Mouse (Mus musculus) kidney, adult 18-20 months (tissue): ENCODE data around the gene Olfr220.

ENCODE experiments used
- DNase-seq: peaks from one replicate; pipeline ENCODE4 v3.0.0; 2021

The Olfr220 gene

GRCm38 (mm10) chr1:174441782-174442181 lies at the start of gene Olfr220:
Olfr220 (plus strand) TSS chr1:174442082.
- DNase-seq, result no peak

DNA sequence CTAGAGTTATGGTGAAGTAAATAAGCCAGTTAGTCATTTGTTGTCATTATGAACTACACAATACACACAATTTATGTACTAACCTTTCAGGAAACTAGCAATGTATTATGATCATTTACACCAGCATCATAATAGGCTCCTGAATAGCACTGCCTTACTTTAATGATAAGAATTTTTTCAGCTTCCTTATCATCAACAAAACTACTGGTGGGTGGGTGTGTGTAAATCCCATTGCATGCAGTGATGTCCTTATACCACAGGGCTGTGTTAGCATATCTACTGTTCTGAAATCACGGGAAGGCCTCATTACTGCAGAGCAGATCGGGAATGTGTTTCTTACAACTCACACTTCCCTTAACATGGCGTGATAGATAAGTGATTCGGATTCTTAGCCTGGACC lies 18.9 kb upstream of the Olfr220 start:
- DNase-seq, result no peak

- DNase-seq, result no peak
These were observed 18.1 kb upstream of the Olfr220 start, which contains the start of gene Olfr414 for GRCm38 (mm10) chr1:174423764-174424163. Olfr414 (plus strand) TSS chr1:174424064.

DNA sequence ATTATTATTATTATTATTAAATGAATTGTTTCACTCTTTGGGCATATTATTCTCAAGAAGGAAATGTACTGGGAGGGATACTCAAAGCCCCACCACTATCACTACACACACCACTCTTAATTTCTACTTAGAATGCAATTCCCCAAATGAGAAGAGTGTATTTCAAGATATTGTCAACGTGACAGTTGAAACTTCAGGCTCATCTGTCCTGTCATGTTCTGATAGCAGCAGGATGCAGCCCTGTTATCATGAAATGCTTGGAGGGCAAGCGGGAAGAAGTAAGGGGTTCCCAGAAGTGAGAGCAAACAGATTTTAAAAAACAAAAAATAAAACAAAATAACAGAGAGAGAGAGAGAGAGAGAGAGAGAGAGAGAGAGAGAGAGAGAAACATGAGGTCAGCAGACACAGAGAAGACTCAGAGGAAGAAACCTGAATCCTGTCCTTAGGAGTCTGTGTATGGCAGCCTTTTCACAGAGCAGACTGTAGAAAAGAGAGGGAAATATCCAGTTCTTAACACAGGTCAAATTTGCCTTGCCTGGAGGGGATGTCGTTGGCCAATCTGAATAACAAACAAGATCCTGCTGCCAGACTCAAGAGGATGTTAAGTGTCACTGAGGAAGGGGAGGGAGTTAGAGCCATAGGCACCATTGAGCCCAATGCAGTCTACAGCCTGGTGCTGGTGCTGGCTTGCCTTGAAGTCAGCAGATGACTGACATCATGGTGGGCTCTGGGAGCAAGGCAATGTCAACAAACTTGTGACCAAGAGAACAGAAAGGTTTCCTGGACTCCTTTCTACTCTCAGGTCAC lies 15.5 kb upstream of the Olfr220 start:
- DNase-seq, result no peak

DNA sequence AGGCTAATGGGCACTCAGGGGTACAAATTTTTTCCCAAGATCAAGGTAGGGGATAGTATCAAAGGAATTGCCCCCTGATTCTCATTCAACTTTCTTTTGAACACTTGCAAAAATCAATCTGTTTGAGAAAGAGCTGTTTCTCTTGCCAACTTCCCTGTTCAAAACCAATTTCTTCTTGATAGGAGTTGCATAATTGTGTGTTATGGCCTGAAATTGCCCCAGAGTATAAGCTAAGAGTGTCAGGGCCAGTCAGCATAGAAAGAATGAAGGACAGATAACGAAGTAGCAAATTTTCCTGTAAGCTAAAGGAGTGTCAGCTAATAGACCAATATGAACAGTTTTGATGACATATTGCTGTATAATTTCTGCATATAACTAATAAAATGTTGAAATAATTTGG lies 14.5 kb upstream of the Olfr220 start:
- no peak for DNase-seq

DNA sequence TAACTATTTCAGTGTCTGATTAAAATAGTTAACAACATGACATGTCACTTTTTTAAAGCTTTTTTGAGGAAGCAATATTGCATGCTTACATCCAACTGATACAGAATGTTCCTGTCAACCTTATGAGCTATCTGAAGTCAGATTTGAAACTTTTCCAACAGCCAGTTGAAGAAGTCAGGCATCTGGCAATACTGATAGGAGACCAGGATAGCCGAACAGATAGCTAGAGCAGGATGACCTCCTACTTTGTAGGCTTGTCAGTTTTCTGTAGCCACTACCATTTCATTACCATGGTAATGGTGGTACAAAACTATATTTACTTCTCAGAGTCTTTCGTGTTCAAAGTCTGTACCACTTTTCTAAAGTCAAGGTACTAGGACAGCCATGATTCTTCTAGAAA lies 13.5 kb upstream of the Olfr220 start:
- no peak for DNase-seq

- no peak for DNase-seq
These were observed 7.8 kb upstream of the Olfr220 start for GRCm38 (mm10) chr1:174434121-174434520.

DNA sequence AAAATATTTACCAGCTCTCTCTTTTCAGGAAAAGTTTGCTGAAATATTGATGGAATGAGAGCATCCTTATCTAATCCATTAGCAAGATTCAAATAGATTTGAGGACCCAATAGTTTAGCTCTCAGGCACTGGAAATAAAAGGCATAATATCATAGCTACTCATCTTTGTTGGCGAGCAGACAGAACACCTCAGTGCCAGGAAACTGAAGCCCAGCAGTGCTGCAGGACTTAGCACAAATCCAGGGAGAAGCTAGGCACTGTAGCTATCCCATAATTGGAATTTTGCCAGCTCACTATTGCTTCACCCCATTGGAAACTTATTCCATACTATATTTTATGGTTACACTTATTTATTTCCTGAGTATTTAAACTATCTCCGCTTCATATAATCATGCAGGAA lies 13.2 kb downstream of the Olfr220 start:
- DNase-seq, result no peak

GRCm38 (mm10) chr1:174465385-174465784 lies 23.5 kb downstream of the Olfr220 start:
- no peak for DNase-seq

DNA sequence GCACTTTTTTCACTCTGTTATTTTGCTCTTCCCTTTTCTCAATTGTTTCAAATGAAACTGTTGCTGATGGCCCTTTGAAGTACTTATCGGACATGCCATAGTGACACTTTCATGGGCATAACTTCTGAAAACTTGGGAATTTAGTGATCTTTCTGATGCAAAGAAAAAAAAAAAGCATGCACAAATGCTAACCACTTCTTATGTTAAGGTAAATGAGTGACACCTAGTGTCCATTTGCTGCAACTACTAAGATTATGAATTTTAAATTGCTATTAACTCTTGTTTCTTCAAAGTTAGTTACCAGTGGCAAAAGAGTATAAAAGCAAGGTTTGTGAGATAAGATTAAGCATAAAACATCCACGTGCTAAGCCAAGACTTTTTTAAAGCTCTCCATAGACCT lies 24.4 kb downstream of the Olfr220 start:
- DNase-seq, result no peak

- DNase-seq, result peak; percentile 3
These were observed 27.9 kb downstream of the Olfr220 start for GRCm38 (mm10) chr1:174469736-174470135.

GRCm38 (mm10) chr1:174482567-174482966 lies 40.7 kb downstream of the Olfr220 start:
- no peak for DNase-seq

GRCm38 (mm10) chr1:174500064-174500463 lies 58.2 kb downstream of the Olfr220 start:
- DNase-seq, result no peak
